Mouse (Mus musculus) T-cell, adult 66 days (primary cell): Measurements from ENCODE around the gene Sema6b. TPM values are rescaled to one million over a fixed set of nuclear protein-coding genes. Genes with fewer than 3 reads are reported as not detected.

ENCODE experiments used
- total RNA-seq, 2 experiments: library from RNA; stranded (reverse); gene quantifications; 3 replicates in 1 of 2; 4 replicates in 1 of 2; pipeline ENCODE4 v1.2.4; 2023

Gene Sema6b
- total RNA-seq, result not detected

DNA sequence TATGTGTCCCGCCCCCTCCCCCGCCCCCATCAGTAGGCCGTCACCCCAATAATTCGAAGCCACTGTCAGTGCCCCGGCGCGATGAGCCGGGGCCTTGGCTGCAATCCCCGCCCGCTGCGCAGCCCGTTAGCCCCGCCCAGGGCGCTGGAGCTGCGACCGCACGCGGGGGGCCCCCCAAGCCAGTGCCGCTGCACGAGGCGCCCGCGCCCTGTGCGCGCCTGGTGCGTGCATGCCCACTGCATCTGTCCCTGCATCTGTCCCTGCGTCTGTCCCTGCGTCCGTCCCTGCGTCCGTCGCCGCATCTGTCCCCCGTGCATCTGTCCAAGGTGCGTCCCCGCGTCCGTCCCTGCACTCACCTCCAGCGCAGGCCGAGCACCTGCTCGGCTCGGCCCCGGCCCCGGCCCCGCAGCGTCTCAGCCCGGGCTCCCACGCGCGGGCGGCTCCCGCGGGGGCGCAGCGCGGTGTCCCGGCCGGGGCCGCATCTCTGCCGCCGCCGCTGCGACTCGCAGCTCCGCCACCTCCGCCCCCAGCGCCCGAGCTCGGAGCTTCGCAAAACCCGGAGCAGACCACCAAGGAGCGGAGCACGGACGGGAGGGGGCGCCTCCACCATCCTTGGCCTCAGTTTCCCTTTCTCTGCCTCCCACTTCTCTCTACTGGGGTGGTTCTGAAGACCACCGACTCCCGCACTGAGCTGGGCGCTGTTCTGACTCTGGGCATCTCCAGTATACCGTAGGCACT is at the start of gene Sema6b:
TSS of gene Sema6b (minus strand) at position 486 of the 738 bp plus-strand sequence.

DNA sequence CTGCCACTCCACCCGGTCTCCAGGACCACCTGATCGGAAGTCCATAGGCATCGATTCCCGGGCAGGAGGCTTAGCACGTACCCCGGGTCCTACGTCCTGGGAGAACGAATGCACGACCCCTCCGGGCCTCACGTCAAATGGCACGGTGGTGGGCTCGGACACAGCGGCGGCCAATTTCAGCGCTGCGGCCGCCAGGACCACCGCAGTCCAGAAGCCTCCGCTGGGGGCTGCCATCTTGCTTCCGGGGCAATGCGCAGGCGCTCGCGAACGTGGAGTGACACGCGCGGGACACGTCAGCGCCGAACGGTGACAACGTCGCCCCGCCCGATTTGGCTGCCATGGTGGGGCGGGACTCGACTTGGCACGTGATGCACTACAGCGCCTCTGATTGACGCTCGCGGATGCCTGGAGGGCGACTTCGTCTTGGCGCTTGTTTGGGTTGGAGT is 43.5 kb upstream of the Sema6b start, which contains the start of gene Mydgf:
TSS of gene Mydgf (minus strand) at position 263 of the 446 bp plus-strand sequence.

GRCm38 (mm10) chr17:56162231-56162774 is 22.2 kb upstream of the Sema6b start, which contains the start of gene Tnfaip8l1:
Tnfaip8l1 (plus strand) TSS chr17:56162477.

GRCm38 (mm10) chr17:56121826-56122225 is 18.3 kb downstream of the Sema6b start, which contains the start of gene Lrg1:
Lrg1 (minus strand) TSS chr17:56122001.

DNA sequence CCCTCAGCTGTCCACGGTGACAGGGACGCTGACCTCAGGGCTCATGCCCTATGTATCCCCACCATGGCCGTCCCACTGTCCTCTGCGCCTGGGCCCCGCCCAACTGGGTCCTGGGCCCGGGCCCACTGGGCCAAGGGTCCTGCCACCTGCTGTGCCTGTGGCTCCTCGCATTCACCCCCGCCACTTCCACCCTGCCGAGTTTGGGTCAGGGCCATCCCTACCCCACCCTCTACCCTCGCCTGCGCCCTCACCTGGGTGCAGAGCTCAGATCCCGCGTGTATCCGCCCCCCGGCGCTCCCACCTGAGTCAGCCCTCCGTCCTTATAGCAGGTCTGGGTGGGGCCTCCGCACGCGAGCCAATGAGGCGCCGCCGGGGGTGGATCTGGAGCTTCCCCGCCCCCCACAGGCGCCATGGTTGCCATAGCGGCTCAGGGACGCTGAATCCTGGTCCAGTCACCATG is 22.9 kb downstream of the Sema6b start, which contains the start of gene Plin5:
TSS of gene Plin5 (minus strand) at position 346 of the 460 bp plus-strand sequence.

DNA sequence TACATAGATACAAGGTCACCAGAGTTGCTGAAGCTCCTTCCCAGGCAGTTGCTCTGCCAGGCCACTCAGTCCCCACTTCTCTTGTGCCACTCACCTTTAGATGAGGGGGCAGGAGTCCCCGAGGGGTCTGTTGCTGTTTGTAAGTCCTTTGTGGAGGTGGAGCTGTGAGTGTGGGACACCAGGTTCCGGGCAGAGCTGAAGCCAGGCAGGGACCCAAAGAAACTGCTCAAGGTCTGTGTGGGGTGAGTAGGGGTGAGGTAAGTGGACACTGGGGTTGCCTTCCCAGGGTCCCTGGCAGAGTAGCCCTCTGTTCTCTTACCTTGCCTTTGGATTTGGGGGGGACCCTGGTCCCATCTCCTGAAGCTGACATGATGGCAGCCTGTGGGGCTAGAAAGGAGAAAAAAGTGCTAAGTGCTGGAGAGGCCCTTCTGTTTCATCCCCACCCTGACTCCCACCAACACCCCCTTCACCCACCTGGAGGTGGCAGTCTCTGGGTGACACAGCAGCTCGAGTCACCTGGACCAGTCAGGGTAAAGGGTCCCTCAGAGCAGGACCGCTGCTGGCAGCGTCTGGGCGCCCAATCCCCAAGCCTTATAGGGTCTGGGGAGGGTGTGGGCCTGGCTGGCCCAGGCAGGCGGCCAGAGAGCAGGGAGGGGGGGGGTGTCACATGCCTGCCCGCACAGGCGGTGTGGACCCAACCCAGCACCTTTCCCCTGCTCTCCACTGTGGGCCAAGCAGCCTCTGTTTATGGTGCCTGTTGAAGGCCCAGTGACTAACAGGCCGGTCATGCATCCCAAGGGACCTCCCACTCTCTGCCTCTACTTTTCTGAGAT is 30.7 kb downstream of the Sema6b start, which contains the start of gene Plin4:
TSS of gene Plin4 (minus strand) at position 585 of the 833 bp plus-strand sequence.

DNA sequence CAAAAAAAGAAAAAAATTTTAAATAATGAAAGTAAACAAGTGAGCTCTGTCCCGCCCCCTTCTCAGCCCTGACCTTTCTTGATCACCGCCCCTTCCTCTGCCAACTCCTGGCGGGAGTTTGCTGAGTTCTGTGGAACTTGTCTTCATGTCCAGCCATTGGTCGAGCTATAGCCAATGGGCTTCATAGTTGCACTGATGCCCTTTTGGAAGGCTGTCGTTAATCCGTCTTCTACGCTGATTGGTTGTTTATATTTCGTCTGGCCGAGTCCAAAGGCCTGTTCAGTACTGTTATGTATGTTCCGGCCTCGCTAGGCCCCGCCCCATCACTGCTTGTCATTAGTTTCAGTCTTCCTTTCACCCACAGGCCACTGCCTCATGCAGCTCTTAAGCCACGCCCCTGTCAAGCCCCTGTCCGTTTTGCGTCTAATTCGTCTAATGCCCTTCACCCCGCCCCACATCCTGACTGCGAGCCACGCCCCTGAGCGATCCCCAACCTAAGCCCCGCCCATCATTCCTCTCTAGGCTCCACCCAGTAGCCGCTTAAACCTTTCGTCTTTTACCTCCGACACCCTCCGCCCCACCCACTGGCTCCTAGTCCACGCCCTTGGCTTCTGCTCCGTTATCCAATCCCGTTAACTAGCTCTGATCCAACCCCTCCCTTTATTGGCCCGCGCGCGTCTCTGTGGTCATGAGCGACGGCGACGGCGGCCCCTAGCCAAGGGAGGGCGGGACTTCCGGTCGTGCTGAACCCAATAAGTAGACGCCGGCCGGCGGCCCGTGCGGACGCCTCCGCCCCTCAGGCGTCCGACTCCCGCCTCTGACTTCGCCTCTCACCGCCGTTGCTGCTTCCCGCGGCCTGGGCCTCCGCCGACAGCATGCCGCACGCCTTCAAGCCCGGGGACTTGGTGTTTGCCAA is 61.0 kb downstream of the Sema6b start, which contains the start of gene Hdgfl2:
TSS of gene Hdgfl2 (plus strand) at position 755 of the 916 bp plus-strand sequence.

DNA sequence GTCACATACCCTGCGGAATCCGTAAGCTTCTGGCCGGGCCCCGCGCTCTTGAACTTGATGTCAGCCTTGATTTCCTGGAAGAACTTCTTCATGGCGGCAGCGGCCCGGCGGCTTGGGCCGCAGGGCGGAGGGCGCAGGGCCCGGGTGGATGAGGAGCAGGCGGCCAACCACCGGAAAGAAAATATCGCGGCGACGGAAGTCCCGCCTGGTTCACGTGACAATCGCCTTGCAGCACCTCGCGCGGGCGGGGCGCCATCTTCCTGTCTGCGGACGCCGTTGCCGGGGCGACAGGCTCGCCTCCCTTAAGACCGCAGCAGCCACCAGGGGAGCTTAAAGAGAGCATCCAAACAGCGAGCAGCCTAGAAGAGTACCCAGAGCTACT is 65.3 kb downstream of the Sema6b start, which contains the start of gene Ubxn6:
TSS of gene Ubxn6 (minus strand) at position 202 of the 382 bp plus-strand sequence.

Other genes with a start within 250 kb of the Sema6b start
- 10 to 100 TPM; 21.4 to 32.0 TPM for gene Zfp959, start 248.2 kb downstream of the Sema6b start, total RNA-seq
- 1 to 10 TPM; 3.5 to 4.7 TPM for gene Zfp119b, start 190.8 kb downstream of the Sema6b start, total RNA-seq
- 1 to 10 TPM; 1.0 to 1.3 TPM for gene Ebi3, start 187.7 kb downstream of the Sema6b start, total RNA-seq
- gene Yju2, start 181.2 kb downstream of the Sema6b start, total RNA-seq, result 10 to 100 TPM; 51.6 to 63.7 TPM
- gene Shd, start 169.9 kb downstream of the Sema6b start, total RNA-seq, result 1 to 10 TPM; 6.4 to 7.9 TPM
- not detected for gene Fsd1, start 153.8 kb downstream of the Sema6b start, total RNA-seq
- 1 to 10 TPM in 1 of 2 experiments, under 1 TPM in 1; 0.84 to 2.4 TPM for gene Stap2, start 134.8 kb downstream of the Sema6b start, total RNA-seq
- 10 to 100 TPM; 66.1 to 69.1 TPM for gene Mpnd, start 134.6 kb downstream of the Sema6b start, total RNA-seq
- 100 to 1,000 TPM; 125 to 126 TPM for gene Sh3gl1, start 103.7 kb downstream of the Sema6b start, total RNA-seq
- gene Chaf1a, start 99.9 kb downstream of the Sema6b start, total RNA-seq, result 1 to 10 TPM; 3.4 to 5.1 TPM
- 10 to 100 TPM; 66.9 to 74.8 TPM for gene Ubxn6, start 65.3 kb downstream of the Sema6b start, total RNA-seq
- gene Hdgfl2, start 60.7 kb downstream of the Sema6b start, total RNA-seq, result 100 to 1,000 TPM; 103 to 106 TPM
- not detected for gene Plin4, start 30.5 kb downstream of the Sema6b start, total RNA-seq
- not detected for gene Plin5, start 22.7 kb downstream of the Sema6b start, total RNA-seq
- not detected for gene Lrg1, start 18.3 kb downstream of the Sema6b start, total RNA-seq
- gene Tnfaip8l1, start 22.1 kb upstream of the Sema6b start, total RNA-seq, result 10 to 100 TPM; 13.1 to 14.9 TPM
- 10 to 100 TPM; 51.6 to 52.0 TPM for gene Mydgf, start 43.6 kb upstream of the Sema6b start, total RNA-seq
- gene Dpp9, start 78.6 kb upstream of the Sema6b start, total RNA-seq, result 10 to 100 TPM; 50.3 to 51.5 TPM
- 10 to 100 TPM; 27.4 to 27.7 TPM for gene Fem1a, start 116.5 kb upstream of the Sema6b start, total RNA-seq
- 10 to 100 TPM; 12.2 to 13.1 TPM for gene Ticam1, start 136.4 kb upstream of the Sema6b start, total RNA-seq
- gene Plin3, start 152.5 kb upstream of the Sema6b start, total RNA-seq, result 10 to 100 TPM; 14.7 to 22.4 TPM
- not detected for gene Arrdc5, start 159.9 kb upstream of the Sema6b start, total RNA-seq
- gene Uhrf1, start 163.0 kb upstream of the Sema6b start, total RNA-seq, result 10 to 100 TPM; 12.3 to 16.8 TPM
- gene Kdm4b, start 185.7 kb upstream of the Sema6b start, total RNA-seq, result 10 to 100 TPM; 67.1 to 81.0 TPM